Mouse (Mus musculus): ENCODE data around the gene Ret.

DNA sequence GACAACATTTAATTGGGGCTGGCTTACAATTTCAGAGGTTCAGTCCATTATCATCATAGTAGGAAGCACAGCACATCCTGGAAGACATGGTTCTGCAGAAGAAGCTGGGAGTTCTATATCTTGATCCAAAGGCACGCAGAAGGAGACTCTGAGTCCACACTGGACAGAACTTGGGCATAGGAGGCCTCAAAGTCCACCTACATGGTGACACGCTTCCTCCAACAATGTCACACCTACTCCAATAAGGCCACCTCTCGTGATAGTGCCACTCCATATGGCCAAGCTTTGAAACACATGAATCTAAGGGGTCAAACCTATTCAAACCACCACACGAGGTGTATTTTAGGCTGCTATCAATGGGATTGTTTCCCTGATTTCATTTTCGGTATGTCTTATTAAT is 45.4 kb upstream of the Ret start:
- no peak for TF ChIP-seq TCF12 (IDR thresholded peaks at IDR 0.05; ENCODE audit: low read depth, low read length)
- no peak for TF ChIP-seq KAT2A (conservative IDR thresholded peaks at IDR 0.05; ENCODE audit: low read depth, low read length)
- TF ChIP-seq GATA1 (IDR thresholded peaks at IDR 0.05; ENCODE audit: low read depth, low read length), result no peak
- TF ChIP-seq USF1 (IDR thresholded peaks at IDR 0.05; ENCODE audit: low read depth, low read length), result no peak
- no peak for TF ChIP-seq RCOR1 (IDR thresholded peaks at IDR 0.05; ENCODE audit: low read depth, low read length)
- TF ChIP-seq POLR2A (IDR thresholded peaks at IDR 0.05; ENCODE audit: control insufficient read depth in 1 of 2, insufficient read depth in 1 of 2, low read depth in 1 of 2, low read length in 2 of 2, poor library complexity in 1 of 2), result no peak
- no peak for TF ChIP-seq TBP (IDR thresholded peaks at IDR 0.05; ENCODE audit: low read depth, low read length)
- TF ChIP-seq MAZ (IDR thresholded peaks at IDR 0.05; ENCODE audit: low read depth, low read length), result no peak
- TF ChIP-seq TAL1 (IDR thresholded peaks at IDR 0.05; ENCODE audit: low read length), result no peak
- no peak for TF ChIP-seq ZC3H11A (IDR thresholded peaks at IDR 0.05; ENCODE audit: low read depth, low read length)
